Mouse (Mus musculus) thymus, adult 2 months (tissue): ENCODE results near the gene Ush2a. TPM values are rescaled to one million over a fixed set of nuclear protein-coding genes. Genes with fewer than 3 reads are reported as not detected.

Experiments used
- DNase-seq: peaks from one replicate; pipeline ENCODE4 v3.0.0; 2021
- H3K27ac ChIP-seq: fragments of 200-500 bp; 2 replicates; pipeline ENCODE4 v1.5.1; 2012; ENCODE audit warnings: low read length, control low read depth; ENCODE audit not compliant: control insufficient read depth, insufficient read depth
- H3K27me3 ChIP-seq: fragments of 200-500 bp; 2 replicates; pipeline ENCODE4 v1.6.1; 2012; ENCODE audit warnings: mild to moderate bottlenecking, low read length, moderate library complexity, mixed read lengths; ENCODE audit not compliant: control insufficient read depth, insufficient read depth
- H3K36me3 ChIP-seq: fragments of 200-500 bp; 2 replicates; pipeline ENCODE4 v1.6.1; 2012; ENCODE audit warnings: mild to moderate bottlenecking, low read length, moderate library complexity; ENCODE audit not compliant: control insufficient read depth, insufficient read depth
- H3K4me1 ChIP-seq: fragments of 200-500 bp; replicated peaks from 2 replicates; pipeline ENCODE4 v1.6.1; 2012; ENCODE audit warnings: low read length; ENCODE audit not compliant: control insufficient read depth, insufficient read depth
- H3K4me3 ChIP-seq: fragments of 200-500 bp; 2 replicates; pipeline ENCODE4 v1.5.1; 2012; ENCODE audit warnings: mild to moderate bottlenecking, low read length, control low read depth, moderate library complexity; ENCODE audit not compliant: control insufficient read depth, insufficient read depth
- CTCF ChIP-seq: fragments of 200-500 bp; IDR thresholded peaks from 2 replicates; pipeline ENCODE4 v1.5.1; 2012; ENCODE audit warnings: mild to moderate bottlenecking, control low read depth, low read length, moderate library complexity, borderline replicate concordance; ENCODE audit not compliant: control insufficient read depth, poor library complexity, insufficient read depth; ENCODE audit errors: extremely low read depth
- POLR2A ChIP-seq: fragments of 200-500 bp; IDR thresholded peaks from 2 replicates; pipeline ENCODE4 v1.6.1; 2012; ENCODE audit warnings: mild to moderate bottlenecking, low read length, control low read depth, moderate library complexity; ENCODE audit not compliant: control insufficient read depth, poor library complexity, insufficient read depth; ENCODE audit errors: extremely low read depth
- WGBS: fragments of 180-500 bp; shearing (Covaris S2); methylation state at CpG from one replicate; pipeline ENCODE4 v1.1.7; 2018; 5-methylcytosine and 5-hydroxymethylcytosine counted together
- polyA plus RNA-seq: library from polyadenylated mRNA; depleted of rRNA; stranded (reverse); fragments of >200 nt; gene quantifications from 2 replicates; pipeline ENCODE4 v1.2.3, GENCODE M21; 2012

Ush2a gene
- polyA plus RNA-seq, 1 experiment: 0.05 TPM

DNA sequence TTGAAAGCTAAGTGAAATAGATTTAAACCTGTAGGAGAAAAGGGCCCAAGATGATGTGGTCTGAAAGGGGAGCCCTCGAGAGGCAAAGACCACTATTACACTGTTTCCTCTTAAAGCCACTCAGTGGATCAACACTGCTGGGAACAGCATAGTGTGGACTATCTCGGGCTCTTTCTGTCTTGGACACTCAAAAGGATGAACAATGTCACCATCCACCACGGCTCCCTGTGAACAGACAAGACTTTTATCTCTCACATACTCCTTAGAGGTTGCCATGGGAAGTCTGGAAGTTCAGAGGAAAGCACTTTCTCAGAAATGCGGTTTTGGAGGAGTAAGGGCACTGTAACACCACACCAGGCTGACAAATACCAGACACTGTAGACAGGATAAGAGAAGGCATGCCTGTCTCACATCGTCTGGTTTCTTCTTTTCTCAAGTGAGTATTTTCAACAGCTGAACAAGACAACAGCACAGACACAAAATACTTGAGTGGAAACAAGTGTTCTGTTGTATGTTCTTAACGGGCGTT is 124.0 kb downstream of the Ush2a start:
- TF ChIP-seq CTCF (no peak), POLR2A (no peak)

DNA sequence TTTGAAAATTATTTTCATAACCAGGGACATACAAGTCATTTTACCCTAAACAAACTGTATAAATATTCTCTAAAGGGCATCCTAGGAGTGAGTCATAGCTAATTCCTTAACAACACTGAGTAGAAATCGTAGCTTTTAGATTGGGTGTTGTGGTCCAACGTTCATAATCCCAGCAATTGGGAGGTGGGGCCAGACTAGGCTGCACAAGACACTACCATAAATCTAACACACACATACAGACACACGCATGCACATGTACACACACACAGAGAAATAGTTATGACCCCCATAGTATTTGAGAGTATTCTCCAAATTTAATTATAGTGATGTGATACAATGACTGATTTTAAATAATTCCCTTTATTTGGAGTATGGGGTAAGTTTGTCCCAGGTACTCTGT is 125.5 kb downstream of the Ush2a start:
- H3K27me3 ChIP-seq: no peaks in the 10 kb centered on the region
- no peaks in the 10 kb centered on the region for H3K36me3 ChIP-seq
- 64% methylated on average over 3 of the region's 3 CpGs for WGBS
- no peak overlapping the region for H3K27ac ChIP-seq
- H3K4me1 ChIP-seq: no peaks in the 10 kb centered on the region
- no peak for TF ChIP-seq CTCF
- no peak for TF ChIP-seq POLR2A
- DNase-seq: no peak
- H3K4me3 ChIP-seq: no peak overlapping the region

More for the DNA sequence above, 124.0 kb downstream of the Ush2a start:
- Histone ChIP-seq H3K36me3 (no peaks in the 10 kb centered on the region), H3K27me3 (no peaks in the 10 kb centered on the region), H3K4me3 (no peak overlapping the region), H3K27ac (no peak overlapping the region), H3K4me1 (no peaks in the 10 kb centered on the region)
- no peak for DNase-seq
- WGBS: 79% methylated on average over 7 of the region's 7 CpGs

DNA sequence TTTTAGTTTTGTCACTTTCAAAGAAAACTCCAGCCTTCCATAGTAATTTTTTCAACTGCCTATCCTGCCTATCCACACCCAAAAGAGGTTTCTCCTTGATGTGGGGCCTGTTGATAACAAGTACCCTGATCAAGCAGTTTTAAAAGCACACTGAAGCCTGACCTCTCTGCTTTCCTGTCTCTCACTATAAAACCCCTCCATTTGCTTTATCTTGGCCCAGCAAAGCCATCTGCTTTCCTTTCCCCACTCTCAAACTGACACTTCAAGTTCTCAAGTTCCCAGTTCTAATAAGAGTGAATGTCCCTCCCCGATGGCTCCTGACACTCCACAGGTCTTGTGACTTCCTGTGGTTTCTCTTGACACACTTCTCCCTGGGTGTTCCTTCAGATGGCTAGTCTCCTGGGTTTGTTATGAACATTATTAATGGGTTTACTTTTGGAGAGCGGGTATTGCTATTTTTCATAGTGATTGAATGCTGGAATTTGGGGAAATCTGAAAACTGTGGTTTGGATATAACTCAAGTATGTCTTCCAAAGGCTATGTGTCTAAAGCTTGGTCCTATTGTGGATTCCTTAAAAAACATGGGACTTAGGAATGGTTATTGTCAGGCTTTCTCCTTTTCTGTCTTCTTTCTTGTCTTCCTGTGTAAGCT is 126.1 kb downstream of the Ush2a start:
- Histone ChIP-seq H3K36me3 (no peaks in the 10 kb centered on the region), H3K4me1 (no peaks in the 10 kb centered on the region), H3K27ac (no peak overlapping the region), H3K27me3 (no peaks in the 10 kb centered on the region), H3K4me3 (no peak overlapping the region)
- TF ChIP-seq CTCF (no peak), POLR2A (no peak)
- 34% methylated on average over 2 of the region's 2 CpGs for whole genome bisulfite sequencing
- DNase-seq: no peak

DNA sequence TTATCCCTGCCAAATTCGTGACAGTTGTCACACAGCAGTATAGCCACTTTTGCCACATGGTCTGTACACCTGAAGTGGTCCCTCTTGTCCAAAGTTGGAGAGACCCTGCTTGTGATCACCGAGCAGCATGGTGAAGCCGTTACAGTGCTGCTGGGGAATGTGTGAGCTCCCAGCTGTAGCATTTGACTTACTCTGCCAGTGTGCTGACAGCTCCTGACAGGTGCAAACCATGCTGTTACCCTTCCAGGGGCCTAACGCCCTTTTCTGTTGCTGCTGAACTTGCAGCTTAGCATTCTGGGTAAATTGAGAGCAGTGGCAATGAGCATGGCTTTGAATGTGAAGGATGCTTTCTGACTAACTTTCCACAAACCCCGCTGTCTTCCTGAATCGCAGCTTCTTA is 128.3 kb downstream of the Ush2a start:
- TF ChIP-seq CTCF (no peak), POLR2A (no peak)
- DNase-seq: no peak
- H3K4me1 ChIP-seq: no peaks in the 10 kb centered on the region
- no peaks in the 10 kb centered on the region for H3K27me3 ChIP-seq
- H3K4me3 ChIP-seq: no peak overlapping the region
- 71% methylated on average over 6 of the region's 6 CpGs for WGBS
- no peak overlapping the region for H3K27ac ChIP-seq
- H3K36me3 ChIP-seq: no peaks in the 10 kb centered on the region

DNA sequence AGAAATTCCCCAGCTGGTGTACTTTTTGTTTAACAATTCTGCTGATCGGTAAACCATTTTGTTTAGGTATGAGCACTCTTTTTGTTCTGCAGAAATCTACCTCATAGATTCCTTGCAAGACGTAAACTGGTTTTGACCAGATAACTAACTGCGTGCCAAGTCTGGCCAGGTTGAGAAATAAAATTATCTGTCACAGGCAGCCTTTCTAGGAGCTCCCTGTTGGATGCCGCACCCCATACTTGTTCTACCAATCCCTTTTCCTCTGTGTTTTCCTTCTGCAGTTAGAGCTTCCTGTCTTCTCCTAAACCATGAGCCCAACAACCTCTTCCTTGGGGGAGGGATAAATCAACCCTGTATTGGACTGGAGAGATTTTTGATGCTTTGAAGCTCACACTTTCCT is 145.4 kb downstream of the Ush2a start:
- H3K27ac ChIP-seq: no peak overlapping the region
- 95% methylated on average over 4 of the region's 4 CpGs for WGBS
- H3K27me3 ChIP-seq: no peaks in the 10 kb centered on the region
- H3K36me3 ChIP-seq: no peaks in the 10 kb centered on the region
- DNase-seq: no peak
- TF ChIP-seq POLR2A: no peak
- no peak for TF ChIP-seq CTCF
- no peaks in the 10 kb centered on the region for H3K4me1 ChIP-seq
- no peak overlapping the region for H3K4me3 ChIP-seq

DNA sequence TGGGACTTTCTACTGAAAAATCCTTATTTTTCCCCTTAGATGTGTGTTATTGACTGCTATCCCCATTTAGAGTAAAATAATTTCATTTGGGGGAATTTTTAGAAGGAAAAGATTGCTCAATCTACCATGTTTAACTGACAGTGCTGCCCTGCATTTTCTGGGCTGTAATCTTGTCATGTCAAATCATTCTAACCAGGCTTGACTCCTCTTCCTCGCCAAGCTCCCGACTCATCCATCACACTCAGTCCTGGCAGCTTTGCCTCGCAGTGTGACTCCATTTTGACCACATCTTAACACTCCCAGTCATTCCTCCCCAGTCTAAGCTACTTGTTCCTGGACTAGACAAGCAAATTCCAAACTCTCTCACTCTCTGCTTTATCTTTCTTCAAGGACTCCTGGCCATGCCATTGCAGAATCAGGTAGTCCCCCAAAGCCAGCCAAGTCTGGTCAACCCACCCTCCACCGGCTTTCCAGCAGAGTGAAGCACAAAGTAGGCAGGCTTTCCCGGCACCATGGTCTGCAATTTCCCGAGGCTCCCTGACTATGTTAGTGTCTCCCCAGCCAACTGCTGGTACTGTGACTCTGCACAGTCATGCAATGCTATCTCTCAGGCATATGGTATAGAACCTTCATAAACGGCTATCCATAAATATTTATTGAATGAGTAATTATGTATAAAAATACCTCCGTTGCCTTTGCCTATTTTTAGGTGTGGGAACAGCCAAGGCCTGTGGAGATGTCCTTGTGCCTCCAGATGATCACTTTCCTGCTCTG is 146.0 kb downstream of the Ush2a start:
- no peak for TF ChIP-seq POLR2A
- TF ChIP-seq CTCF: no peak
- no peak for DNase-seq
- Histone ChIP-seq H3K36me3 (no peaks in the 10 kb centered on the region), H3K27ac (no peak overlapping the region), H3K4me1 (no peaks in the 10 kb centered on the region), H3K27me3 (no peaks in the 10 kb centered on the region), H3K4me3 (no peak overlapping the region)
- 89% methylated on average over 8 of the region's 8 CpGs for WGBS
